Mouse (Mus musculus) mouse trophoblast stem cell (cell line): Measurements from ENCODE around the gene Efs.

ENCODE experiments used
- in situ Hi-C, 2 experiments: fragments of 300-500 bp; cut with MseI, MboI; formaldehyde crosslinking; loops; 2 replicates in 1 of 2; 3 replicates in 1 of 2; pipeline ENCODE4 v1.15.1; 2025

The Efs gene

DNA sequence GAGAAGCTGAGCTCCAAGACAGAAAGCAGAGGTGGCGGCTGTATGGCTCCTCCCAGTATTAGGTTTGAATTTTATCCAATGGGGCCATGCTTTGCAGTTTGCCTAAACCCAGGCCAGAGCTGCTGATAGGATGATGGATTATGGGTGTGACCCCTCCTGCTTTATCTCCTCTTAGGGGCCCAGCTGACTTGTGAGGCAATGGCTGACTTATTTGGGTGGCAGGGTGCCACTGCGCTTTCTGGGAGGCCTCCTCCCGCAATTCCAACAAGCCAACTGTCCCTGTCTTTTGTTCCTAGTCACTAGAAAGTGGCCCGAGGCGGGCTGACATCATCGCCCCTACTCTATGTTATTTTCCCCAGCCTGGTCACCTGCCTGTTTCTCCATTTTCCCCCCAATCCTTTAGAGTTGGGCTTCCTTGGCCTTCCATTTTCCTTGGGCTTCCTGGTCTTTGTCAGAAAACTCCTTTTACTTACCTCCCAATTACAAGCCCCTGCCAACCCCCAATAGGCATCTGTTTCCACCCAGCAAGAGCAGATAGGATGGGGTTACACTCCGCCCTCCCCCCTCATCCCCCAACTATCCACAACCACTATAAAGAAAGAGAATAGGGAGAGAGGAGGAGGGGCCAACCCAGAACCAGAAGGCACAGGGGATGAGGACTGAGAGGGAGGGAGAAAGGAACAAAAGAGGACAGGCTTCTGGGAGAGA is 1.1 kb downstream of the Efs start:
- in situ Hi-C loops, result no loop called here

DNA sequence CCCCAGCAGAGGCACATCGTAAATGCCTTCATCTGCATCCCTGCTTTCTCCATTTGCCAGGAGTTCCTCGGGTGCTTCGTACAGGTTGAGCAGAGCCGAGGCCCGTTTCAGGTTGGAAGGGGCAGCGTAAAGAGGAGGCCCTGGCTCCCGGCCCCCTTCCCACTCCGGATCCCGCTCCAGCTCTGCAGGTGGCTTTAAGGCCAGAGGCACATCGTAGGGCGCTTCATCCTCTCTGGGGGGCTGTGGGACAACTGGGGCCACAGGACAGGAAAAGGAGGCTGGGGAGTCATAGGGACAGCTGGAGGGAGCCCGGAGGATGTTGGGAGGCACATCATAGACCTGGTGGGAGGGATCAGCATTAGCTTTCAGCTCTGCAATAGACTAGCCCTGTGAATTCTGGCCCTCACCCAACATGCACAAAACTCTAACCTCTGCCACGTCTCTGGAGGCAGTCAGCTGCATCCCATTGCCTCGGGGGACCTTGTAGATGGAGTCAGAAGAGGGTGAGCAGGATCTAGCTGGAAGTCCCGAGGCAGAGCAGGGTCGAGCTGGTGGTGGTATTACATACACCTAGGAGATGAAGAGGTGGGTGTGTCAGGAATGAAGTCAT is 5.7 kb downstream of the Efs start:
- in situ Hi-C loops, result no loop called here

DNA sequence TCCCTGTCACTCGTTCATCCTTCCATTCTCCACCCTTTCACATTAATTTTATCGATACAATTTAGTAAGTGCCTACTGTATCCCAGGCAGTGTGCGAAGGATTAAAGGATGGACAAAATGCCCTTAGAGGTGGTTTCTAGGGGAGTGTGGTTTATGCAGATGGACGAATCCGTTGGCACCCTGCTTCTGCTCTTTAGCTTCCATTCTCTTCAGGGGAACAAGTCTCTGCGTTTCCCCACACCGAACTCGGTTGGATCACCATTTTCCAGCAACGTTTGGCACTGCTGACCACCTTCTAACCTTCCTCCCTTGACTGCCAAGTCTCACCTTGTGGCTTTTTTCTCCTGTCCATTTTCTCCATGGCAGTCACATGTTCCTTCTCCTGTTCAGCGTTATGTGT is 12.6 kb downstream of the Efs start:
- in situ Hi-C loops, result no loop called here

DNA sequence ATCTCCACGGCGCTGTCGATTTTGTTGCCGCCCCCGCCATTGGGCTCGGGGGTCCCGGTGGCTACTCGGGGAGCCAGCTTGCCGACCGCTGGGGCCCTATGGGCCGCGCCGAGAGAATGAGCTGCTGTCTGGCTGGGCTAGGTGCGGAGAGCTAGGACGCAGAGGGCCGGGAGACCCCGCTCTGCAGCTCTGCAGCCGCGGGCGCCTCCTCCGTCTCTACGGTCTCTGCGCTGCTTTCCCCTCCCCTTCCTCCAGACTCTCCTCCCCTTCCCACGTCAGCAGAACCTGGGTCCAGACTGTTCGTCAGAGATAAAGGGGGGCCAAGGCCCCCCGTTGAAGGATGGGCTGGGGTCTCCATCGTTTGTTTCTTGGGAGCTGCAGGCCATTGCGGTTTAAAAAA is 13.0 kb downstream of the Efs start, which contains the start of gene Slc22a17:
TSS of gene Slc22a17 (minus strand) at position 247 of the 400 bp plus-strand sequence.
- in situ Hi-C loops, result no loop called here

DNA sequence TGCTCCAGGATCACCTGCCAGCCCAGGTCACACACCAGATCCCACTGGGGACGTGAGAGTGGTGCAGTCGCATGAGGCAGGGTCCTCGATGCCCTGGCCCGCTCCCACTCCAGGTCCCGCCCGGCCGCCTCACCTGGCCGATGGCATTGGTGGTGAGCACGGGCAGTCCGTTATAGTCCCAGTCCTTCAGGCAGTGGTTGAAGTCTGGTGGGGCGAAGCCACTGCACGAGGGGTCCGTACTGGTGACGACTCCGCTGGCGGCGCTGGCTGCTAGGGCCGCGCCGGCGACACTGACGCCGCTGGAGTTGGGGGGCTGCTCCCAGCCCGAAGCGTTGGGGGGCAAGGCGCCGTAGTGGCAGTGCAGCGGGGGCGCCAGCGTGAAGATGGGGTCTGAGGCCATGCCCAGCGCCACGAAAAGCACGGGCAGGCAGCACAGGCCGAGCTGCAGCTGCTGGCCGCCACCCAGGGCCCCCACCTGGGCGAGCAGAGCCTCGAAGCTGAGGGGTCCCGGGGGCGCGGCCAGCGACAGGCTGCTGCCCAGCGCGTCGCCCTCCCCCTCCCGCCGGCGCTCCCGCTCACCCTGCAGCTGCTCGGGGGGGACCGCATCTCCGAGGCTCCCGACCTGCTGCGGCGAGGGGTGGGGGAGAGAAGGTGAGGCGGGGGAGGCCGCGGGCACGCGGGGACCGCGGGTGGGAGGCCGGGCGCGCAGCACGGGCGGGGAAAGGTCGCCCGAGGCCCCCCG is 13.6 kb downstream of the Efs start:
- in situ Hi-C loops, result no loop called here

DNA sequence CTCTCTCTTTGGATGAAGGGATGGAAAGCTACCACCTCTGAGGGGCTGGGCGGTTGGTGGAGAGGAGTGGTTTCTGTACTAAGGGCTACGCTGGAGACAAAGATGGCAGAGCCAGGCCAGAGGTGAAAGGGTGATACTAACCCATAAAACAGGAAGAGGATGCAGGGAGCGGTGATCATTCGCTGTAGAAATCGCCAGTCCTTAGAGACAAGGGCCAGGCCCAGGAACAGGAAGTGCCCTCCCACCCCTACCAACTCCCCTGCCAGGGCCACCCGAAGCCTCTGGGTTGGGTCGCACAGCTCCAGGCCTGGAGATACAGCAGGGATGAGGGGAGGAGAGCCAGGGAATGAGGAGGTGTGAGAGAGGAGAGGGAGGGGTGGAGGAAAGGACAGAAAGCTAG is 17.2 kb downstream of the Efs start:
- in situ Hi-C loops, result no loop called here

DNA sequence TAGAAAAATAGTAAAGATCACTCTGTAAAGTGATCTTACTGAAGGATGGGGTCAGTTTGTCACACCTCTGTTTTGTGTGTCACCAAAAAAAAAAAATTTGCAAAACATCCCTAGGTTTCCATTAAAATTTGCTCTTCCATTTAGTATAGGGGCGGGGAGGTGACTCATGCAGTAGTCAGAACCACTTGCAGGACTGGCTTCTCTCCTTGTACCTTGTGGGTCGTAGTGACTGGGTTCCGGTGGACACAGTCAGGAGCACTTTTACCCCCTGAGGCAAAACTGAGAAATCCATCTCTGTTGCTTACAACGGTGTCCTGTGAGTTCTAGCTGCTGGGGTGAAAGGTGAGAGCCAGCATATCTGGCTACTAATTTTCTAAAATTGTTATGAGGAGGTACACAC is 22.3 kb downstream of the Efs start:
- in situ Hi-C loops, result loop anchor here (5.0 kb wide), 2 partner anchors 34 to 109 kb away; partner anchors contain the start of gene Cmtm5 (in 2 of the 2)

DNA sequence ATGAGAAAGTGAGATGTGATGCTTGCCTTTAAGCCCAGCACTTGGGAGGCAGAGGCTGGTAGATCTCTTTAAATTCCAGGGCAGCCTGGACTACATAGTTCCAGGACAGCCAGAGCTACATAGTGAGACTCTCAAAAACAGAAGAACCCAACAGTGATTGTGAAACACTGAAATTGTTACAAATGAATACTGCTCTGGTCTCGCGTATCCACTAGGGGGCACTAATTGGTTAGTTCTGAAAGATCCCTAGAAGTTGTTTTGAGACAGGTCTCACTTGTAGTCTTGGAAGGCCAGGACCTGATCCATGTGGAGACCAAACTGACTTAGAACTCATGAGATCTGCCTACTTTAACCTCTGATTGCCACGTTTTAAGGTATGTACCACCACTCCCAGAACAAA is 25.5 kb downstream of the Efs start:
- in situ Hi-C loops, result loop anchor here (5.0 kb wide), 2 partner anchors 37 to 112 kb away; partner anchors contain the start of gene Cmtm5 (in 2 of the 2)

DNA sequence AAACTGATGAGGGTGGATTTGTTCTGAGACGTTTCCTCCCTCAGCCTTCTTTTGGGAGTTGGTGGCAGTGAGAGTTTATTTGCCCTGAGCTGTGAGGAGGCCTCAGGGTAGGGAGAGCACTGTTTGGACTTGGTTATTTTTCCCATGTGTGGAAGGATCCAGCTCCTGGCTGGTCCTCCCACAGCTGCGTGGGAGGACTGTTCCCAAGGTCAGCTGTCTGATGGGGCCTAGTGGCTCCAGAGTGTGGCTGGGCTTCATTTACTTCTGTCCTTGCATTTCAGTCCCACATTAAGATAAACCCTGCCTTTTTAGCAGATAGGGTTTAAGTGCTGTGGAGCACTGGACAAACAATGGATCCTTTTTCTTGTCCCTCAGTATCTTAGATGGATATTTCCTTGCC is 28.5 kb downstream of the Efs start:
- in situ Hi-C loops, result loop anchor here in 1 of 2 experiments (5.0 kb wide), 1 partner anchor 115 kb away; no protein-coding TSS in a partner anchor

DNA sequence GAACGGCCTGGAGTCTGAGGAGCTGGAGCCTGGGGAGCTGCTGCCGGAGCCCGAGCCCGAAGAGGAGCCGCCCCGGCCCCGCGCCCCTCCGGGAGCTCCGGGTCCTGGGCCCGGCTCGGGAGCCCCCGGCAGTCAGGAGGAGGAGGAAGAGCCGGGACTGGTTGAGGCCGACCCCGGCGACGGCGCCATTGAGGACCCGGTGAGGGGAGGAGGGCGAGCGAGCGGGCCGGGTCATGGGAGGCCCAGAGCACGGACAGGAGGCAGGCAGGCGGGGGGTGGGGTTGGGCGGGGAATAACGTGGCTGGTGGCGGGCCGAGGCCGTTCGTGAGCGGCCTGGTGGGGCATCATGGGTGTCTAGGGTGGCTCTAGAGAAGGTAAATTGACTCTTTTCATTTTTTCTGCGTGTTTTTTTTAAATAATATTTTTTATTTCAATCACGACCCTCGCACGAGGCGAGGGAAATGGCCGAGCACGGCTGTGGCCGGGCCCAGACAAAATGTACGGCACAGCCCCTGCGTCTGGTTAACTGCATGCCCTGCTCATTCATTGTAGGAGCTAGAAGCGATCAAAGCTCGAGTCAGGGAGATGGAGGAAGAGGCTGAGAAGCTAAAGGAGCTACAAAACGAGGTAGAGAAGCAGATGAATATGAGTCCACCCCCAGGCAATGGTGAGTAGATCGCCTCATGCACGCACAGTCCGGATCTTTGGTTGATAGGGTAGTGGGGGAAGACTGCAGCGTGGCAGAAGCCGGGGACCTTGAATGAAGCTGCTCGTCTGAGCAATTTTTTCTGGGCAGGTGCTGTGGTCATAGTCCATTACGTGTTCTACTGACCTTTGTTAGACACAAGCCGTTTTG is 31.4 kb downstream of the Efs start:
- in situ Hi-C loops, result loop anchor here in 1 of 2 experiments (5.0 kb wide), 1 partner anchor 118 kb away; no protein-coding TSS in a partner anchor

DNA sequence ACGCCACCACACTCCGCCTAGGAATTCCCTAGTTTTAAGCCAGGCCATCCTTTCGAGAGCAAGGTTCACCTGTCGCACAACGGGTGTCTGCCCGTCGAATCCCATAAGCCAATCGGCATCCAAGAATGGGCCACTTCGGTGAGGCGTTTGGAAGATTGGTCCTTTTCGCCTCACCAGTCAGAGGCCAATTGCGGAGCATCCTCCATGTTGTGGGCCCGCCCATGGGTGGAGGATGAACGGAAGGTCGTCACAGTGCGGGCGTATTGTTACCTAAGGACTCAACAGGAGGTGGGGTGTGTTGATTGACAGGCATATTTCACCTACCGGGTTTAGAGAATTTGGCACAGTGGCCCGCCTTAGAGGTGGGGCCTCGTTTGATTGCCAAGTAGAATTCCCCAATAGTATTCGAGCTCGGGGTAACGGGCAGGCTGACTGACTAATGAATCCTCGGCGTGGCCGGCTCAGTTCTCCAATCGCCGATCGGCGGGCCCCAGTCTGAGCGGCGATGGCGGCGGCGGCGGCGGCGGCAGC is 32.2 kb downstream of the Efs start:
- in situ Hi-C loops, result no loop called here

DNA sequence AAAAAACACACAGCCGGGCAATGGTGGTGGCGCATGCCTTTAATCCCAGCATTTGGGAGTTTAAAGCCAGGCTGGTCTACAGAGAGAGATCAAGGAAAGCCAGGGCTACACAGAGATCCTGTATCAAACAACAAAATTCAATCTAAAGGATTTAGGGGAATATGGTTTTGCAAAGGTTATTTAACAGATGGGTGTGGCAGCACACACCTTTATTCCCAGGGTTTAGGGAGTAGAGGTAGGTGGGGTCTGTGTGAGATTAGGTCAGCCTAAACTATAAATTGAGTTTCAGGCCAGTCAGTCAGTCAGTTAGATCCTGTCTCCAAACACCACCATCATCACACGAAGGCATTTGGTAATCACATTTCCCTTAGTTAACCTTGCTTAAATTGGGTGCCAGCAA is 33.7 kb downstream of the Efs start, which contains the start of gene Pabpn1:
TSS of gene Pabpn1 (plus strand) at position 301 of the 400 bp plus-strand sequence.
- in situ Hi-C loops, result no loop called here

DNA sequence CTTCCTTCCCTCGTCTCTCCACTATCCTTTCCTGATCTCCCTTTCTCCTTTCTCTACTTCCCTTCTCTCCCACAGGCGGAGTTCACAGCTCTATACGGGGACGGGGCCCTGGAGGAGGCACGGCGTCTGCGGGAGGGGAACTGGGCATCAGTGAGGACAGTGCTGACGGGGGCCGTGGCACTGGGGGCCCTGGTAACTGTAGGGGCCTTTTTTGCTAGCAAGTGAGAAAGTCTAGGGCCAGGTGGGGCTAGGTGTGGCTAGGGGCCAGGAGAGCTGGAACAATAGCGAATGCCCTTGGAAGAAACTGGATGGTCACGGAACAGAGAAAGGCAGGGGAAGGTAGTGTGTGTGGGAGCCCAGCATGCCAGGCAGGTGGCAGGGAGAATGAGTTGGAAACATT is 40.6 kb downstream of the Efs start:
- in situ Hi-C loops, result no loop called here

DNA sequence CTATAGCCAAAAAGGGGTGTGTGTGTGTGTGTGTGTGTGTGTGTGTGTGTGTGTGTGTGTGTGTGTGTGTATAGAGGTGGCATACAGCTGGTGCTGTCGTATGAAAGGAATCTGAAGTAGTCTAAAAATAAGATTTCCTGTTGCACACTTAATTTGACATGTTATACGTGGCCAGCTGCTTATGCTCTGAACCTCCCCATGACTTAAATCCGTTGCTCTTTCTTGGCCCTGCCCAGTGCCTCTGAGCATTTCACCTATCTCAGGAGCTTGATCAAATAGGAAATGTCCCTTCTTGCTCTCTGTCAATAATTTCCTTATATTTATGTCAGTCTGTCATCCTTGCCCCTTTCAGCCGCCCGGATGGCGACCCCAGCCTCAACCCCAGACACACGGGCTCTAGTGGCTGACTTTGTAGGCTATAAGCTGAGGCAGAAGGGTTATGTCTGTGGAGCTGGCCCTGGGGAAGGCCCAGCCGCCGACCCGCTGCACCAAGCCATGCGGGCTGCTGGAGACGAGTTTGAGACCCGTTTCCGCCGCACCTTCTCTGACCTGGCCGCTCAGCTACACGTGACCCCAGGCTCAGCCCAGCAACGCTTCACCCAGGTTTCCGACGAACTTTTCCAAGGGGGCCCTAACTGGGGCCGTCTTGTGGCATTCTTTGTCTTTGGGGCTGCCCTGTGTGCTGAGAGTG is 41.8 kb downstream of the Efs start:
- in situ Hi-C loops, result no loop called here

DNA sequence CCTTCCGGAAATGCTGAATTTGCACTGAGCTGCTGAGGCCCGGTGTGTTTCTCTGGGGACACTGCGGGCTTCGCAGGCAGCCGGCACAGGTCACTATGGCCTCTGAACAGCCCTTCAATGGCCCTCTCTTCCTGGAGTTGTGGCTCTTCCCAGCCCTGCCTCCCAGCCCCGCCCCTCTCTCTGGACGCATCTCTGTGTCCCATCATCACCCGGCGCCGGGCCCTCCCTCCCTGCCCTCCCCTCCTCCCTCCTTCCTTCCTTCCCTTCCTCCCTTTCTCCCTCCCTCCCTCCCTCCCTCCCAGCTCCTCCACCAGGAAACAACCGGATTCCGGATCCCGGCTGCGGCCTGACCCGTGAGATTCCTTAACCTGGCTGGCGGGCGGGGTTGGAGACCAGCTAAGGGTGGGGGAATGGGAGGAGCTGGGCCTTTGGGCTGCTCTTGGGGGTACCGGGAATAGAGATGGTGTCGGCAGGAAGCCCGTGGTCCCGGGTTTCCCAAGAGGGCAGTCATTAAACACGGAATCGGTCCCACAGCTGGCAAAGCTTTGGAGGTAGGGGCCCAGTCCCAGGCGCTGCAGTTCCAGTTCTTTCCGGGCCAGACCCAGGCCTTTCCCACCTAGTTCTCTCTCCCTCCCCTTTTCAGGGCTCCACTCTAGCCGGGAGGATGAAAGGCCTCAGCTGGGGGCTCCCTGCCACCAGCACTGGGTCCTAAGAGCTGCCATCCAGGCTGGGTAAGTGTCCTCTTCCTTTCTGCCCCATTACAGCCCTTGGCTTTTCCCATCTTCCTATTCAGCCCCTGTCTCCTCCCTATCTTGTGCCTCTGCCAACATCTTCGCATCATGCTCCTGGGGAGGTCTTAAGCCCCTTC is 42.5 kb downstream of the Efs start, which contains the start of the genes Bcl2l2 and Gm20521:
TSS of gene Bcl2l2 (plus strand) at position 224 of the 868 bp plus-strand sequence.
TSS of gene Gm20521 (plus strand) at position 288 of the 868 bp plus-strand sequence.
- in situ Hi-C loops, result no loop called here

DNA sequence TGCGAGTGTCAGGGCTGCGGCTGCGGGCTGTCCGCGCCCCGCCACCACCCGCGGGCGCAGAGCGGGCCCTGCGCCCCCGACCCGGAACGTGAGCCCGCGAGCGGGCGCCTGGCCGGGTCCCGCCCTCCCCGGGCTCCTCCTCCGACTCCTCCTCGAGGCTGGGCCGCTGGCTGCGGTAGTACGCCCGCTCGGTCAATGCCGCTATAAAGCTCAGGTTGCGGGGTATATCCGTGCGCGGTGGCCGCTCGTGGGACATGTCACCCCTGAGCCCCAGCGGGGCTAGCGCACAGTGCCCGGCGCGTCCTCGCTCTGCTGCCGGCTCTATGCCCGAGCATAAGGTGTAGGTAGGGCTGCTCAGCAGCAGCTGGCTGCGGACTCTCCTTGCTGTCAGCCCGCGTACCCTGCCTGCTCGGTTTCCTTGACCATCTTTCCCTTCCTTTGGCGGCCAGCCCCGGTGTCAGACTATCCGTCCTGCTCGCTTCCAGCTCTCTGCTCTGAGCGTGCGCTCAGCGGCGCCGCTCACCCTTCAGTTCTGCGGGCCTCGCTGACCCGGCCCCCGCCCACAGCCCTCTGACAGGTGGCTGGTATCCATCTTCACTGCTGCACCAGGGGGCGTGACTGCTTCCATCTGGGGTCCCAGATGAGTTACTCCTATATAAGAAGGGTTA is 48.7 kb downstream of the Efs start, which contains the start of gene Ppp1r3e:
TSS of gene Ppp1r3e (minus strand) at position 503 of the 668 bp plus-strand sequence.
- in situ Hi-C loops, result no loop called here

DNA sequence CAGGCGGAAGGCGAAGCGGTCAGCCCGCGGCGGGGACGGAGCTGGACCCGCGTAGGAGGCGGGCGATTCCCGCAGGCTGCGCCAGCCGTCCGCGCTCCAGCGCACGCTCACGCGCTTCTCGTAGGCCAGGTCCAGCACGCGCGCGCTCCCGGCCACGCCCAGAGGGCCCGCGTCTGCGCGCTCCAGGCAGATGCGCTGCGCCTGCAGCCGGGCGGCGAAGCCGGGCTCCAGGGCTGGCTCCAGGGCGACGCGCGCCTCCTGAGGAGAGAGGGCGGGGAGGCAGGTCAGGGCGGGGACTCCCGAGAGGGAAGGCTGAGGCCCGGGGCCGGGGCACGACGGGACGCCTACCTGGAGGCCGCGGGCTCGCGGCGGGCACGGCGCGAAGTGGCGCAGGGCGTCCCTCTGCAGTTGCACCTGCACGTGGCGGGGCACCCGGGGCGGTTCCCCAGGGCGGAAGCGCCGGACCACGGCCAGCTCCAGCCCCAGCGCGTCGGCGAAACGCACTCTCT is 49.3 kb downstream of the Efs start:
- in situ Hi-C loops, result no loop called here

DNA sequence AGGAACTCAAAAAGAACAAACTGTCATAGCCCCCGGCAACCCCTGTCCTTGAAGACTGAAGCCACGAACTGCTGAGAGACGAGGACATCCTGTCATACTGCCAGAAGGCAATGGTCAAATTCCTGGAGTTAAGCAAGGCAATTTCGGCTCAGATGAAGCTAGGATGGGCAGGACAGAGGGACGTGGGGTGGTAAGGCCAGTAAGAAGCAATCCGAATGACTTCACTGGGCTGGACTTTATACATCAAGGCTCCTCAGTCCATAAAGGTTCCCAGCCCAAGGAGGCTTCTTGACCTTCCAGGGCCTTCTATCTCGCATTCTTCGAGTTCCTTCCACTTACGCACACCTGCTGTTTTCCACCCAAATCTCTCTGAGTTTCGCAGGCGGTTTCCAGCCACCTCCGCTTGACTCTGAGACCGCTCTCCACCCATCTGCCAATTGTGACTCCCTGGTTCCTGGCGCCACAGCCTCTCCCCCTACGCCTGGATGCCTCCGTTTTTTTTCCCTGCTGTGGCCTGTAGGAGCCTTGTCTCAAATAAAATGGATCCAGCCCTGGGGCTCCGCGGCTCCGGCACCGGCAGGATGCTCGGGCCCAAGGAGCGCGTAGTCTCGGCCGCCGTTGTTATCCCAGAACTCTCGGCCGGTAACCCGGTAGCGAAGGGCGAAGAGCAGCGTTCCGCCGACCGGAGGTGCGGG is 49.9 kb downstream of the Efs start:
- in situ Hi-C loops, result no loop called here
